Mouse (Mus musculus) bone marrow macrophage, adult 2 months (primary cell): Measurements from ENCODE around the gene Tshz2. TPM values are rescaled to one million over a fixed set of nuclear protein-coding genes. Genes with fewer than 3 reads are reported as not detected.

Experiments
- H3K27ac ChIP-seq: 2 replicates; pipeline ENCODE4 v1.5.1; 2012; ENCODE audit warnings: low read depth, low read length; ENCODE audit not compliant: insufficient read depth
- H3K4me1 ChIP-seq: 2 replicates; pipeline ENCODE4 v1.6.1; 2012; ENCODE audit warnings: low read length; ENCODE audit not compliant: control insufficient read depth, insufficient read depth
- H3K4me3 ChIP-seq: 2 replicates; pipeline ENCODE4 v1.5.1; 2012; ENCODE audit warnings: mild to moderate bottlenecking, low read length, moderate library complexity; ENCODE audit not compliant: insufficient read depth
- CTCF ChIP-seq: IDR thresholded peaks from 2 replicates; pipeline ENCODE4 v1.5.1; 2012; ENCODE audit warnings: low read depth, mild to moderate bottlenecking, low read length, moderate library complexity
- POLR2A ChIP-seq: IDR thresholded peaks from 2 replicates; pipeline ENCODE4 v1.6.1; 2012; ENCODE audit warnings: mild to moderate bottlenecking, low read depth, low read length, borderline replicate concordance
- polyA plus RNA-seq: library from polyadenylated mRNA; stranded (reverse); fragments of >200 nt; gene quantifications from 2 replicates; pipeline ENCODE4 v1.2.4, GENCODE M21; 2012; ENCODE audit not compliant: missing spikeins, insufficient read depth, insufficient read length

Tshz2 gene
- polyA plus RNA-seq, 1 experiment = not detected

GRCm38 (mm10) chr2:169621201-169621710 is 11.6 kb upstream of the Tshz2 start:
- Histone ChIP-seq H3K27ac (no peak overlapping the region), H3K4me3 (no peak overlapping the region), H3K4me1 (no peaks in the 10 kb centered on the region)
- TF ChIP-seq CTCF = no peak

- no peaks in the 10 kb centered on the region for H3K4me1 ChIP-seq
- H3K27ac ChIP-seq = no peak overlapping the region
- H3K4me3 ChIP-seq = no peak overlapping the region
- no peak for TF ChIP-seq CTCF
- TF ChIP-seq POLR2A = no peak
These were observed 2.7 kb upstream of the Tshz2 start for GRCm38 (mm10) chr2:169630070-169630469.

GRCm38 (mm10) chr2:169633491-169634289 is 877 bp downstream of the Tshz2 start:
- no peak overlapping the region for H3K4me3 ChIP-seq

GRCm38 (mm10) chr2:169634619-169635382 is 2.0 kb downstream of the Tshz2 start:
- Histone ChIP-seq H3K4me1 (no peaks in the 10 kb centered on the region), H3K4me3 (no peak overlapping the region), H3K27ac (no peak overlapping the region)
- no peak for TF ChIP-seq POLR2A
- no peak for TF ChIP-seq CTCF

More at GRCm38 (mm10) chr2:169633491-169634289, 877 bp downstream of the Tshz2 start:
- TF ChIP-seq CTCF (no peak), POLR2A (no peak)
- no peaks in the 10 kb centered on the region for H3K4me1 ChIP-seq
- H3K27ac ChIP-seq = no peak overlapping the region

GRCm38 (mm10) chr2:169635428-169635827 is 2.6 kb downstream of the Tshz2 start:
- TF ChIP-seq POLR2A (no peak), CTCF (no peak)
- H3K27ac ChIP-seq = no peak overlapping the region
- no peak overlapping the region for H3K4me3 ChIP-seq
- H3K4me1 ChIP-seq = no peaks in the 10 kb centered on the region

GRCm38 (mm10) chr2:169636414-169636813 is 3.6 kb downstream of the Tshz2 start:
- H3K27ac ChIP-seq = no peak overlapping the region
- no peaks in the 10 kb centered on the region for H3K4me1 ChIP-seq
- no peak overlapping the region for H3K4me3 ChIP-seq
- TF ChIP-seq CTCF (no peak), POLR2A (no peak)

GRCm38 (mm10) chr2:169641547-169641946 is 8.7 kb downstream of the Tshz2 start:
- Histone ChIP-seq H3K4me1 (no peaks in the 10 kb centered on the region), H3K27ac (no peak overlapping the region), H3K4me3 (no peak overlapping the region)
- no peak for TF ChIP-seq POLR2A
- no peak for TF ChIP-seq CTCF

GRCm38 (mm10) chr2:169642420-169642819 is 9.6 kb downstream of the Tshz2 start:
- no peak overlapping the region for H3K27ac ChIP-seq
- H3K4me1 ChIP-seq = no peaks in the 10 kb centered on the region
- TF ChIP-seq CTCF (no peak), POLR2A (no peak)
- no peak overlapping the region for H3K4me3 ChIP-seq

GRCm38 (mm10) chr2:169647091-169647490 is 14.3 kb downstream of the Tshz2 start:
- H3K4me3 ChIP-seq = no peak overlapping the region
- TF ChIP-seq CTCF = no peak
- TF ChIP-seq POLR2A = no peak

More at GRCm38 (mm10) chr2:169647091-169647490, 14.3 kb downstream of the Tshz2 start:
- H3K27ac ChIP-seq = no peak overlapping the region
- H3K4me1 ChIP-seq = no peaks in the 10 kb centered on the region
